Mouse (Mus musculus) urinary bladder, adult 18-20 months (tissue): ENCODE results near the gene Dab1.

Experiments used
- DNase-seq, 2 experiments: peaks; one replicate each; pipeline ENCODE4 v3.0.0; 2022; ENCODE audit warnings: low spot score in 2 of 2, mixed read lengths in 2 of 2

The Dab1 gene

DNA sequence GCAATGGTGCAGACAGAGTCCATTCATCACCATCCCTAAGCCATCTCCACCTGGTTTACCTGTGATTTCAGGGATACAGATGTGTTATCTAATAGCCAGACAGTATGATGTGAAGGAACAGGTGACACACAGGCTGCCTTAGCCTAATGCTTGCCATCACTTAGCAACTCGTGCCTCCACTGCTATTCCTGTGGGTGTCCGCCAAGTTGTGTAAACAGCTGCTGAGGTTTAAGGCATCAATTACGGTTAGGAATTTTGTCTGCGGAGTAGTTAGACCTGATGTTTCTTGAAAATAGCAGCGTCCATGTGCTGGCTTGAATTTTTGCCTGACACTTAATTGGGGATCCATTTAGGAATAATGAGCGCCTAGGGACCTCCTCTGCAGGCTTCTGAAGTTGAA lies 487.1 kb downstream of the Dab1 start:
- no peak for DNase-seq

DNA sequence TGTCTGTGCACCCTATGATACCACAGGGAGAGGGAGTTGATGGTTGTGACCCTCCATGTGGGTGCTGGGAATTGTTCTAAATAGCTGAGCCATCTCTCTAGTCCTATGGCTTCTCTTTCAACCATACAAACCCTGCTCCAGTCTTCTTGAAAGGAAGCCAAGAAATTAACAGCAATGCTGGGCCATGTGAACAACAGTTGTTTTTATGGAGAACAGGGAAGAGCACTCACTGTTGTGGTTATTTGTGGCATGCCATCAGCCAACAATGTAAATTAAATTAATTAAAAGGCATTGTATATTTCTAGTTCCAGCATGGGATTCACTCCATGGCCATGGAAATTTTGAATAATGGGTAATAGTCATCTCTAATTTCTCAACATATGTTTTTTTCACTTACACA lies 492.5 kb downstream of the Dab1 start:
- no peak for DNase-seq

GRCm38 (mm10) chr4:104113209-104114005 lies 494.2 kb downstream of the Dab1 start:
- no peak for DNase-seq

DNA sequence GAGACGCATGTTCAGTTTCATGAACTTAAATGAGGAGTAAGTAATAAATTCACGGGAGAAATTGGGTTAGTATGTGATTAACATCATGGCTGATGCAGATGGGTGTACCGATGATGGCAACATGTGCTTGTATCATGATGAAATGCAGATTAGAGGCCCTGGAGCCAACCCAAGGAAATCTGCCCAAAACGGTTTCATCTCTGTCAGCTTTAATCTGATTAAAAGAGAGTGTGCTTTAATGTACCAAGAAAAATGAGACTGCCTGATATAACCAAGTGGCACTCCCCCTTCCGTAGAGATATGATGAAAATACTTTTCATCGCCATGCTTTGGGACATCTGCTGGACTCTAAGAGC lies 494.8 kb downstream of the Dab1 start:
- no peak for DNase-seq

GRCm38 (mm10) chr4:104120108-104120507 lies 500.9 kb downstream of the Dab1 start:
- DNase-seq, result no peak

- no peak for DNase-seq
Observed at GRCm38 (mm10) chr4:104121959-104122358, 502.8 kb downstream of the Dab1 start.

DNA sequence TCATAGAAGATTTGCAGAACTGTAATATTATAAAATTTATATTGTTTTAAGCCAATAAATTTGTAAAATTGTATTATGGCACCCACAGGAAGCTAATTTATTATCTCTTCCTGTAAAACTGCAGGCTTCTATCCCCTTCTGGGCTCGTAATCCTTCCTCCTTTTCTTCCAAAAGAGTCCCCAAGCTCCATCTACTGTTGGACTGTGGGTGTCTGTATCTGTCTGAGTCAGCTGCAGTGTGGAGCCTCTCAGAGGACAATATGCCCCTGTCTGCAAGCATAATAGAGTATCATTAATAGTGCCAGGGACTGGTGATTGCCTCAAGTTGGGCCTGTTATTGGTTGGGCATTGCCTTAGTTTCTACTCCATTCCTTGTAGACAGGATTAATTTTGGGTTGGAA lies 503.2 kb downstream of the Dab1 start:
- DNase-seq, result no peak

DNA sequence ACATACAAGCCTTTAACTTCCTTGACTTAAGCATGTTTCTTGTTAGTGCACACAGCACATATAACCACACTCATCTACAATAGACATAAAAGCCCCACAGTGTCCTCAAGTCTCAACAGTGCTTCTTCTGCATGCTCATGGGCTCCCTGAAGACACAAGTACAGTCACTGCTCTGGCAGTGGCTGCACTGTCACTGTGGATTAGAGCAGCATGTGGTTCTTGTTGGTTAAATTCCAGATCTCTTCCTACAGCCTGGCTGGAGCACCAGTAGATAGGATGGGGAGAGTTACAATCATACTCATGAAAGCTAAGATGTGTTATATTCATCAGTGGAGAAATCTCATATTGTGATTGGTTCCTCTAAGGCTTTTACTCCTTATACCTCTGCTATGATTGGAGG lies 534.5 kb downstream of the Dab1 start:
- DNase-seq, result no peak

- DNase-seq, result no peak
Observed at GRCm38 (mm10) chr4:104178067-104178466, 558.9 kb downstream of the Dab1 start.

DNA sequence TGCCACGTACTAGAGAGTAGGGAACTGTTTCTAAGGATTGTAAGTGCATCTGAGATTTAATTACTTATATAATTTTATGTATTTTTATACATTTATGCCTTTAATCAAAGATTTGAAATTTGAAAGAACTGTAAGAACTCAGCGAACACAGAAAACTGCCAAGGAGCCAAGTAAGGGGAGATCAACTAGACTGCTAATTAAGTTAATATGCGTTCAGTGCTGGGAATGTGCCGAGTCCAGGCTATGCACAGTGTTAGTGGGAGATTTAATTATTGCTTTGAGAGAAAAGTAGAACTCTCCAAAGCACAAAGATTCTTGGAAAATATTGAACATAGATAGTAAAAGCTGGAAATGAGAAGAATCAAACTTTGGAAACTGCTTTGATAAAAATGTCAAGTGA lies 567.2 kb downstream of the Dab1 start:
- no peak for DNase-seq

GRCm38 (mm10) chr4:104198635-104199034 lies 579.5 kb downstream of the Dab1 start:
- no peak for DNase-seq

GRCm38 (mm10) chr4:104201686-104202085 lies 582.5 kb downstream of the Dab1 start:
- no peak for DNase-seq

DNA sequence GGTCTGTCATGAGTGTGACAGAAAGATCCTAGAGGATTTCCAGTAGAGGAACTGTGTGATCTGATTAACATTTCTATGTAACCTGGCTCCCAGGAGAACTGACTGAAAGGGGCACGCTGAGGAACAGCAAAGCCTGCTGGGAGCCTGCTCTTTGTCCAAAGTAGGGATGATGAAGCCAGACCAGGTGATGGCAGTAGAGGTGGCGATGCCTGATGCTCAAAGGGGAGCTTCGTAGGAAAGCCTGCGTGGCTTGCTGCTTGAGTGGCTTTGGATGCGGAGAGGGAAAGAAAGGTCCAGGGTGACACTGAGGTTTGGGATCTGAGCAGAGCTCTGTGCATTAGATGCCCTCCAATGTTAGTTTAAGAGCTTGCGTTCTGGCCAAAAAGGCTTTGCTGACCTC lies 584.9 kb downstream of the Dab1 start:
- no peak for DNase-seq

DNA sequence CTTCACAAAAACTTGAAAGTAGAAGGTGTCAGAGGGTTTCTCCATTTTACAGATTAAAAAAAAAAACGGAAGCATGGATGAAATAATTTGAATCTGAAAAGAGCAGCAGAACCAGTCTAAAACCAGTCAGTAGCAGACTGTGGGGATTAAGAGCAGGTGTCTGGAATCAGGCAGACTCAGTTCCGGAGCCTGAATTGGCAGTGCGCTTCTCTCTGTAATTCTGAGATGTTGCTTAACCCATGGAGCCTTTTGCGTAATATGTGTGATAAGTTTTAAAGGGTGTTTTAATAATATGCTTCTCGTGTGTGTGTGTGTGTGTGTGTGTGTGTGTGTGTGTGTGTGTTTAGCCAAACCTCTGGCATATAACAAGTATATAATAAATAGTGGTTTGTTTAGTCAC lies 587.5 kb downstream of the Dab1 start:
- no peak for DNase-seq

DNA sequence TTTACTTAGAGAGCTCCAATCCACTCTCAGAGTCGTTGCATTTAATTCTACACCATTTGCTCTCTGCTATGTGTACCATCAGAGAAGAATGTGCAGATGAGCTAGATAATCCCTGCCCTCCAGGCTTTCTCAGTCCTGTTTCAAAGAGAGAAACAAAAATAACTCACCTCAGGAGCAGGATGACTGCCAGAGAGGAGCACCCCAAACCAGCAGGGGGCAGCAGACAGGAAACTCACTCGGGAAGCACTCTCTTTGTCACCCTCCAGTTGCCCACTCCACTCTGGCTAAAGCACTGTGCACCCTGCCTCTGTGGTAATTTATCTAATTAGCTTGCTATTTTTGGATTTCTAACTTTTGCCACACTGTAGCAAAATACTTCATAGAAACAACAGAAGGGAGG lies 589.9 kb downstream of the Dab1 start:
- DNase-seq, result peak in 1 of 2 experiments; percentile 14

GRCm38 (mm10) chr4:104210796-104211195 lies 591.6 kb downstream of the Dab1 start:
- DNase-seq, result no peak

GRCm38 (mm10) chr4:104211531-104212455 lies 592.6 kb downstream of the Dab1 start:
- DNase-seq, result no peak

DNA sequence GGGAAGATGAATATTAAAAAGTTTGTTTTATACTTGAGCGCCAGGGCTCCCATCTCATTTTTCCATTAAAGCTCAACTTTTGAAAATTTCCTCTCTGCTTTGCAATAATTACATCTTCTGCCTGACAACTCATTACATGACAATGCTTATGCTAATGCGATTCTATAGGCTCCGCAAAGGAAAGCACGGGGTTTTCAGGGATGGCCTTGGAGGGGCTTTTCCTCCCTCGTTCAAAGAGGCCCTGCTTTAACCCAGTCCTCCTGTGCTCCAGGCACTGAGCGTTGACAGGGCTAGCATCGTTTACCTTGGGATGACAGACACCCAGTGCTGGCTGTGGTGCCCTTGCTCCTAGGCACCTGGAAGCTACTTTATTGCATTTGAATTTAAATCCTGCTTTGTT lies 595.6 kb downstream of the Dab1 start:
- DNase-seq, result no peak

DNA sequence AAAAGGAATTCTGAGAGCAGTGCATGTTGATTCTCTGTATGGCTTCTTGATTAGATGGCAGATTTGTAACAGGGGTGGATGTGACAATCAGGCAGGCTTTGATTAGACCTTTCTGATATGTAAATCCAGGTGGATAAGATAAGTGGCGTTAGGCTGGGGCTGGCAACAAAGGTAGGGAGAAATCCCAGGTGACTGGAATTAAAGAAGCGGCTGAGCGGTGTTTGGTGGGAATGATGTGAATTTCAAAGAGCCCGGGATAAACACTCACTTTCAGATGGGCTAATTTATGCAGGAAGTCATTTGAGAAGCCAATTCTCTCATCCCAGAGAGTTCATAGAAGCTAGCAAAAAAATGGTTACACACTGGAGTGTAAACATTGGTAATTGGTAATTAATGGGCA lies 598.2 kb downstream of the Dab1 start:
- DNase-seq, result no peak

GRCm38 (mm10) chr4:104218765-104219164 lies 599.6 kb downstream of the Dab1 start:
- DNase-seq, result no peak

GRCm38 (mm10) chr4:104220099-104220498 lies 600.9 kb downstream of the Dab1 start:
- DNase-seq, result no peak

GRCm38 (mm10) chr4:104229296-104229695 lies 610.1 kb downstream of the Dab1 start:
- no peak for DNase-seq

DNA sequence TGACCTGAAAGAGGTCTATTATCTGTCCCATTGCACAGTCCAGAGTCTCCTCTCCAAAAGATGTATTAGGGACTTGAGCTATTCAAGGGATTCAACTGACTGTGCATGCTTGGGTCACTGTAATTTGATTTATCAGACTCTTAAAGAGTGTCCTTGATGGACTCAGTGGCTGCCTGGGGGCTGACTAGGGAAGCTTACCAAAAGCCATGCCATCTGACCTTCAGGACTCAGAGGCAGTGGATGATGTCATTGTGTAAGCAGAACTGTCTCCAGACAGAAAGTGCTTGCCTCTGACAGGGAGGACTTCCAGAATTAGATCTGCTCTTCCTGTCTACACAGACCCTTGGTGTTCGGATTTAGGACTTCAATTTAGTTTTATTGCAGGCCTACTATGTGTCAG lies 627.3 kb downstream of the Dab1 start:
- DNase-seq, result no peak
